Mouse (Mus musculus): ENCODE measurements at regions not wholly inside any gene's neighbourhood (a gene's known extent, or its start where the extent isn't known, plus 50 kb on each side); places are given as distances from the start of the nearest gene placed in this dataset.
A peak's percentile ranks its signal among the peaks of the same experiment; 100 is the strongest.

DNA sequence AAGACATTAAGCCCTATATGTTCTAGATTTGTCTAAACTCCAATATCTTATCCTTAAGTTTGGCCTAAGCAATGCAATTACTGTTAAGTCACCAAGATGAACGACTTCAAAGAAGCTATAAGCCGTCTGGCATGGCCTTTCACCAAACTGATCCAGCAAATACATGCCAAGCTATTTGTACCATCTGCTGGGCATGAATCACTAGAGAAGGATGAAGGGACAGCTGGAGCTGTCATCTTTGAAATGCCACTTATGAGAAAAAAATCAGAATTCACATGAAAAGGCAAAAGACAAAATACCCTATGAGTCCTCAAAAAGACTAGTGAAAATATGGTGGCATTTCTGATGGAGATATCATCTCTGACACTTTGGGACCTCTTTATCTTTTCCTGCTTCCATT, 430.3 kb upstream of the Steap1 start:
- peak; percentile 5 to 28 for DNase-seq (ENCODE audit: low spot score in 2 of 2)

DNA sequence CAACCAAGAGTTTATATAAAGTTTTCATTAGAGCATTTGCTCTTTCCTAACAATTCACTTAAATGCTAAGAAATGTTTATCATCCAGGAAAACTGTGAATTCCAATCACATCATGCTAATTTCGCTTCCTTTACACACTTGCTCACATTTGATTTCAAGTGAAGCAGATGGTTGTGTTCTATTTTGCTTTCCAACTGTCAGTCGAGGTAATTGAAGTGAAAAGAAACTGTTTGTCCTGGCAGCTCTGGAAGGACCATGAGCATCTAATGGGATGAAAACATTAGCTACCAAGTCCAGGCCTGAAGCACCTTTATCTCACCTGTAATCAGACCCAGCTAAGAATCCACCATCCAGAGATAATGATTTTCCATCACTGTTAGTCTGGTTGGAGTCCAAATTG, 418.9 kb upstream of the Steap1 start:
- no peak for DNase-seq (ENCODE audit: low spot score in 2 of 2)

DNA sequence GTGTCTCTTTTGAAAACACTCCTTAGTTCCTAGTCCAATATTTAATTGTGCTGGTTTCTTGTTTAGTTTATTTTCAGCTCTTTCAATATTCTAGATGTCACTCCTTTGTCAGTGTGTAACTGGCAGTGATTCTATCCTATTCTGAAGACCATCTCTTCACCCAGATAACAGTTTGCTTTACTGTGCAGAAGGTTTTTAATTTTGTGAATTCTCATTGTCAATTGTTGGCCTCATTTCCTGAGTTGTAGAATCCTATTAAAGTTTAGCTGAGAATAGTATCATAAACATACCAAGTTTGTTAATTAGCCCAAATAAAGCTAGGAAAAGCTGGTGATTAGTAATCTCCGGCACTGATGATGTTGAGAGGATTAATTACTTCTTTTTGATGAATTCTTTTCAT, 418.4 kb upstream of the Steap1 start:
- DNase-seq (ENCODE audit: low spot score in 2 of 2) = no peak
